Mouse (Mus musculus) embryonic facial prominence, embryonic 11.5 days (tissue): Measurements from ENCODE around the gene Pcyt2. TPM values are rescaled to one million over a fixed set of nuclear protein-coding genes. Genes with fewer than 3 reads are reported as not detected.

Source experiments
- ATAC-seq: fragments of 200-750 bp; cut with Nextera tagmentation; replicated peaks from 2 replicates; pipeline ENCODE4 v1.8.0; 2017; ENCODE audit warnings: low read depth; ENCODE audit not compliant: insufficient number of reproducible peaks, low FRiP score, low TSS enrichment
- DNase-seq: peaks from one replicate; pipeline ENCODE4 v3.0.0-alpha.2; 2015; ENCODE audit warnings: low spot score
- H3K27ac ChIP-seq: fragments of 300-500 bp; sonication (generic); replicated peaks from 2 replicates; pipeline ENCODE4 v1.5.1; 2014; ENCODE audit warnings: mild to moderate bottlenecking, low read depth, low read length, control low read depth
- H3K27me3 ChIP-seq: fragments of 300-500 bp; sonication (generic); 2 replicates; pipeline ENCODE4 v1.6.1; 2014; ENCODE audit warnings: mild to moderate bottlenecking, low read length, moderate library complexity, mixed read lengths; ENCODE audit not compliant: control insufficient read depth, insufficient read depth
- H3K36me3 ChIP-seq: fragments of 300-500 bp; sonication (generic); replicated peaks from 2 replicates; pipeline ENCODE4 v1.6.1; 2014; ENCODE audit warnings: low read depth, mild to moderate bottlenecking, low read length, moderate library complexity, mixed read lengths; ENCODE audit not compliant: control insufficient read depth, insufficient read depth
- H3K4me1 ChIP-seq: fragments of 300-500 bp; sonication (generic); 2 replicates; pipeline ENCODE4 v1.6.1; 2014; ENCODE audit warnings: low read length, mixed read lengths; ENCODE audit not compliant: control insufficient read depth, insufficient read depth
- H3K4me2 ChIP-seq: fragments of 300-500 bp; sonication (generic); 2 replicates; pipeline ENCODE4 v1.6.1; 2014; ENCODE audit warnings: low read depth, mild to moderate bottlenecking, control low read depth, low read length, moderate library complexity
- H3K4me3 ChIP-seq: fragments of 300-500 bp; sonication (generic); 2 replicates; pipeline ENCODE4 v1.5.1; 2014; ENCODE audit warnings: low read depth, low read length, control low read depth
- H3K9ac ChIP-seq: fragments of 300-500 bp; sonication (generic); replicated peaks from 2 replicates; pipeline ENCODE4 v1.6.1; 2014; ENCODE audit warnings: mild to moderate bottlenecking, control low read depth, low read length
- H3K9me3 ChIP-seq: fragments of 300-500 bp; sonication (generic); replicated peaks from 2 replicates; pipeline ENCODE4 v1.6.1; 2016; ENCODE audit warnings: mild to moderate bottlenecking, low read length, inconsistent platforms, mixed read lengths; ENCODE audit not compliant: control insufficient read depth
- WGBS: fragments of 180-500 bp; shearing (Covaris S2); extraction: QIAGEN DNeasy Blood & Tissue Kit; methylation state at CpG from one replicate; pipeline ENCODE4 v1.1.7; 2014; 5-methylcytosine and 5-hydroxymethylcytosine counted together
- microRNA-seq: library from miRNA; unstranded; fragments of <30 nt; microRNA quantifications from one replicate; pipeline ENCODE4, GENCODE M21; 2016; ENCODE audit warnings: borderline number of aligned reads
- polyA plus RNA-seq: library from polyadenylated mRNA; unstranded; fragments of >200 nt; fragmentation: Nextera tagmentation; extraction: Ambion mirVana; gene quantifications from 2 replicates; pipeline ENCODE4 v1.2.1, GENCODE M21; 2014

Gene Pcyt2
- polyA plus RNA-seq, 1 experiment from 2014 or later = 75.3 TPM

- H3K9me3 ChIP-seq = no peaks in the 10 kb centered on the region
- 17% methylated on average over 11 of the region's 11 CpGs for WGBS
- H3K27me3 ChIP-seq = no peaks in the 10 kb centered on the region
- peak overlapping the region; percentile 84 for H3K9ac ChIP-seq
- ATAC-seq (no peak), DNase-seq (no peak)
- peaks cover 3% of the 10 kb centered on the region for H3K4me1 ChIP-seq
- H3K27ac ChIP-seq = 0 out of 2 replicates have a peak overlapping the region, but pooled peaks have one; percentile 88
- peaks cover 19% of the 10 kb centered on the region for H3K36me3 ChIP-seq
- peak overlapping the region; percentile 81 for H3K4me2 ChIP-seq
- peak overlapping the region; percentile 78 for H3K4me3 ChIP-seq
Measured at GRCm38 (mm10) chr11:120571754-120572416, 45.9 kb downstream of the Pcyt2 start.

- no peak overlapping the region for H3K27ac ChIP-seq
Measured at GRCm38 (mm10) chr11:120571122-120571521, 46.6 kb downstream of the Pcyt2 start.

GRCm38 (mm10) chr11:120568324-120568723 is 49.4 kb downstream of the Pcyt2 start:
- no peak for ATAC-seq
- Histone ChIP-seq H3K4me3 (no peak overlapping the region), H3K9ac (no peak overlapping the region), H3K4me1 (peaks cover 3% of the 10 kb centered on the region), H3K27ac (no peak overlapping the region), H3K9me3 (no peaks in the 10 kb centered on the region), H3K4me2 (no peak overlapping the region), H3K27me3 (no peaks in the 10 kb centered on the region), H3K36me3 (peaks cover 37% of the 10 kb centered on the region)
- no peak for DNase-seq
- 94% methylated on average over 6 of the region's 6 CpGs for WGBS

More at GRCm38 (mm10) chr11:120571122-120571521, 46.6 kb downstream of the Pcyt2 start:
- H3K4me1 ChIP-seq = peaks cover 3% of the 10 kb centered on the region
- H3K4me3 ChIP-seq = peak overlapping the region; percentile 78
- peak overlapping the region; percentile 81 for H3K4me2 ChIP-seq
- H3K36me3 ChIP-seq = peaks cover 23% of the 10 kb centered on the region
- H3K9ac ChIP-seq = peak overlapping the region; percentile 84
- no peak for ATAC-seq
- no peaks in the 10 kb centered on the region for H3K27me3 ChIP-seq
- no peaks in the 10 kb centered on the region for H3K9me3 ChIP-seq
- no peak for DNase-seq
- WGBS = 90% methylated on average over 3 of the region's 3 CpGs

GRCm38 (mm10) chr11:120565114-120565513 is 52.6 kb downstream of the Pcyt2 start:
- DNase-seq = no peak
- no peak for ATAC-seq
- Histone ChIP-seq H3K27me3 (no peaks in the 10 kb centered on the region), H3K4me3 (no peak overlapping the region), H3K9me3 (no peaks in the 10 kb centered on the region), H3K36me3 (peaks cover 49% of the 10 kb centered on the region), H3K9ac (no peak overlapping the region), H3K4me2 (no peak overlapping the region), H3K4me1 (no peaks in the 10 kb centered on the region), H3K27ac (no peak overlapping the region)
- WGBS = 89% methylated on average over 9 of the region's 9 CpGs

GRCm38 (mm10) chr11:120562949-120563348 is 54.8 kb downstream of the Pcyt2 start:
- WGBS = 94% methylated on average over 13 of the region's 13 CpGs
- Histone ChIP-seq H3K4me2 (no peak overlapping the region), H3K4me1 (no peaks in the 10 kb centered on the region), H3K9me3 (no peaks in the 10 kb centered on the region), H3K4me3 (no peak overlapping the region), H3K27me3 (no peaks in the 10 kb centered on the region), H3K27ac (no peak overlapping the region), H3K9ac (no peak overlapping the region), H3K36me3 (peaks cover 46% of the 10 kb centered on the region)
- DNase-seq = no peak
- ATAC-seq = no peak

- WGBS = 94% methylated on average over 13 of the region's 13 CpGs
- ATAC-seq (no peak), DNase-seq (no peak)
- Histone ChIP-seq H3K9ac (no peak overlapping the region), H3K4me3 (no peak overlapping the region), H3K4me2 (no peak overlapping the region), H3K4me1 (no peaks in the 10 kb centered on the region), H3K27ac (no peak overlapping the region), H3K9me3 (no peaks in the 10 kb centered on the region), H3K36me3 (peaks cover 39% of the 10 kb centered on the region), H3K27me3 (no peaks in the 10 kb centered on the region)
Measured at GRCm38 (mm10) chr11:120560952-120561728, 56.6 kb downstream of the Pcyt2 start.

Small RNA genes lying within 50 kb of the gene (microRNA-seq; reads per million reads assigned to microRNA genes)
- gene Mir6936 = 1.4 reads per million

Other genes starting within 250 kb of the Pcyt2 start
- gene Faap100, start 239.2 kb downstream of the Pcyt2 start, polyA plus RNA-seq = 20.5 and 24.2 TPM in 2 replicates
- 42.5 and 44.2 TPM in 2 replicates for gene Nploc4, start 180.2 kb downstream of the Pcyt2 start, polyA plus RNA-seq
- 0.56 and 1.2 TPM in 2 replicates for gene Tspan10, start 175.3 kb downstream of the Pcyt2 start, polyA plus RNA-seq
- gene Pde6g, start 164.4 kb downstream of the Pcyt2 start, polyA plus RNA-seq = 0.48 TPM in 1 of 2 replicates, not detected in the other
- gene Oxld1, start 159.9 kb downstream of the Pcyt2 start, polyA plus RNA-seq = 12.2 and 13.0 TPM in 2 replicates
- gene Ccdc137, start 159.8 kb downstream of the Pcyt2 start, polyA plus RNA-seq = 26.7 and 28.5 TPM in 2 replicates
- 52.3 and 60.5 TPM in 2 replicates for gene Arl16, start 150.3 kb downstream of the Pcyt2 start, polyA plus RNA-seq
- 161 and 162 TPM in 2 replicates for gene Mrpl12, start 133.3 kb downstream of the Pcyt2 start, polyA plus RNA-seq
- 46.9 and 53.6 TPM in 2 replicates for gene Slc25a10, start 126.1 kb downstream of the Pcyt2 start, polyA plus RNA-seq
- gene Gcgr, start 87.2 kb downstream of the Pcyt2 start, polyA plus RNA-seq = 0.43 and 0.91 TPM in 2 replicates
- gene Mcrip1, start 68.2 kb downstream of the Pcyt2 start, polyA plus RNA-seq = 223 and 249 TPM in 2 replicates
- gene Ppp1r27, start 66.8 kb downstream of the Pcyt2 start, polyA plus RNA-seq = not detected in 2 replicates
- 626 and 629 TPM in 2 replicates for gene P4hb, start 44.7 kb downstream of the Pcyt2 start, polyA plus RNA-seq
- gene Arhgdia, start 36.3 kb downstream of the Pcyt2 start, polyA plus RNA-seq = 511 and 567 TPM in 2 replicates
- 748 and 893 TPM in 2 replicates for gene Alyref, start 19.6 kb downstream of the Pcyt2 start, polyA plus RNA-seq
- gene Anapc11, start 19.5 kb downstream of the Pcyt2 start, polyA plus RNA-seq = 177 and 197 TPM in 2 replicates
- gene Npb, start 9.5 kb downstream of the Pcyt2 start, polyA plus RNA-seq = not detected in 2 replicates
- gene Sirt7, start 7.3 kb upstream of the Pcyt2 start, polyA plus RNA-seq = 20.7 and 20.8 TPM in 2 replicates
- 16.7 and 18.1 TPM in 2 replicates for gene Mafg, start 15.7 kb upstream of the Pcyt2 start, polyA plus RNA-seq
- 26.3 and 27.1 TPM in 2 replicates for gene Pycr1, start 25.8 kb upstream of the Pcyt2 start, polyA plus RNA-seq
- not detected in 2 replicates for gene Myadml2, start 30.2 kb upstream of the Pcyt2 start, polyA plus RNA-seq
- 2.5 and 3.2 TPM in 2 replicates for gene Notum, start 43.2 kb upstream of the Pcyt2 start, polyA plus RNA-seq
- gene Aspscr1, start 55.0 kb upstream of the Pcyt2 start, polyA plus RNA-seq = 99.6 and 107 TPM in 2 replicates
- 118 and 124 TPM in 2 replicates for gene Cenpx, start 95.8 kb upstream of the Pcyt2 start, polyA plus RNA-seq
- gene Lrrc45, start 96.0 kb upstream of the Pcyt2 start, polyA plus RNA-seq = 35.0 and 35.9 TPM in 2 replicates
- gene Rac3, start 103.5 kb upstream of the Pcyt2 start, polyA plus RNA-seq = 9.7 and 10.9 TPM in 2 replicates
- gene Dcxr, start 109.3 kb upstream of the Pcyt2 start, polyA plus RNA-seq = 10.7 and 11.7 TPM in 2 replicates
- gene Cbr2, start 114.2 kb upstream of the Pcyt2 start, polyA plus RNA-seq = 3.3 and 3.7 TPM in 2 replicates
- gene Hmga1b, start 144.9 kb upstream of the Pcyt2 start, polyA plus RNA-seq = 9.0 and 11.0 TPM in 2 replicates
- 16.2 and 21.2 TPM in 2 replicates for gene Rfng, start 166.3 kb upstream of the Pcyt2 start, polyA plus RNA-seq
- 262 and 276 TPM in 2 replicates for gene Gps1, start 166.3 kb upstream of the Pcyt2 start, polyA plus RNA-seq
- 72.4 and 72.8 TPM in 2 replicates for gene Dus1l, start 178.5 kb upstream of the Pcyt2 start, polyA plus RNA-seq
- gene Fasn, start 206.6 kb upstream of the Pcyt2 start, polyA plus RNA-seq = 56.1 and 66.1 TPM in 2 replicates